Mouse (Mus musculus) ZHBTc4 (cell line): ENCODE results near the gene Mfsd4b5.
"Not testable (repeated sequence)": the region's sequence is repeated elsewhere in the genome, so short reads cannot be mapped to it uniquely, and the experiment has no call there.

Experiments
- DNase-seq: peaks from one replicate; pipeline ENCODE4 v3.0.0-alpha.2; 2011; ENCODE audit warnings: low read depth, low spot score

Gene Mfsd4b5

DNA sequence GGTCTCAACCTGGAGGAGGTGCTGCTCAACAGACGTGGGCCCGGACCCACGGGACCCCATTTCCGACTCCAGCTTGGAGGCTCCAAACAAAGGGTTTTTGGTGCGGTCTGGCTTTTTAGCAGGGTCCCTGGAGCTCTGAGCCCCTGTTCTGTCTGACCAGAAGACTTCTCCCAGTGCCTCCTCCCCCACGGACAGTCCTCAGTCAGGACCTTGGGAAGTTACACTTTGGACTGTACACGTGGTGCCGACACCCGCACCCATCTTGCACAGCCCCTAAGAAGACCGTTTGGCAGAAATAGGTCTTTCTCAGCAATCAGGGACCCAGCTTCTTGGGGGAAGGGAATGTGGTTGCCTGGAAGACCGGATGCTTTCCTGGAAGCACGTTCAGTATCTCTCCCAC, at the start of gene Mfsd4b5:
Gene Mfsd4b5, minus strand, starts transcription at position 181 of the 400 bp plus-strand sequence.
- no peak for DNase-seq

- no peak for DNase-seq
Observed at GRCm38 (mm10) chr10:40034956-40035355, 48.5 kb upstream of the Mfsd4b5 start.

DNA sequence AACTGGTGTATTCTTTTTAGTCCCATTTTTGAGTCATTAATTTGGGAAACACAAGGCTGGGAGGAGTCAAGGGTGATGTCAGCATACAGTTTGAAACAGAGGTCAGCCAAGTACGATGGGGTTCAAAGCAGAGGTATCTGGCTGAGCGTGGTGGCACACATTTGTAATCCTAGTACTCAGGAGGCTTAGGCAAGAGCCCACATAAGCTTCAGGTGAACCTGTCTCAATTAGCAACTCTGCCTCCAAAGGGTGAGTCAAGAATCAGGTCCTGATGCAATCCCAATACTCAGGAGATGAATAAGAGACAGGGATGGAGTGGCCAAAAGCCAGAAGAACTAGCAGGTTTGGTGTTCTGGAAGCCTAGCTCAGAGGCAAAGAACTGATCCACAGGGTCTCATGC, 46.5 kb upstream of the Mfsd4b5 start:
- DNase-seq, result no peak

DNA sequence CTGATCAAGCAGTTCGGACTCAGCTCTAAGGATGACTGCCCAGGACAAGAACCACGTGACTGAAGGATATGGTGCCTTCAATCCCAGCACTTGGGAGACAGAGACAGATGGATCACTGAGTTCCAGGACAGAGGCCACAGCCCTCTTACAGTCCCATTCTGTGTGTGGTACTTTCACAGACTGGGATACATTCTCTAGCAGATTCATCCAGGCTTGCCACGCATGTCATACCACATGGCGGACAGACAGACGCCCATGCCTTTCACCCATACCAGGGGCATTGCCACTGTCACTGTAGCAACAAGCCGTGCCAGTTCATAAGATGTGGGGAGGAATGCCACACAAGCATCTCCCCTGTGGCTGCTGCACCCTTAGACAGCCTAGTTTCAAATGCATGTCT, 44.3 kb upstream of the Mfsd4b5 start:
- no peak for DNase-seq

- DNase-seq, result no peak
Observed at GRCm38 (mm10) chr10:40029610-40030009, 43.2 kb upstream of the Mfsd4b5 start.

GRCm38 (mm10) chr10:40028091-40028490, 41.6 kb upstream of the Mfsd4b5 start:
- DNase-seq, result no peak

DNA sequence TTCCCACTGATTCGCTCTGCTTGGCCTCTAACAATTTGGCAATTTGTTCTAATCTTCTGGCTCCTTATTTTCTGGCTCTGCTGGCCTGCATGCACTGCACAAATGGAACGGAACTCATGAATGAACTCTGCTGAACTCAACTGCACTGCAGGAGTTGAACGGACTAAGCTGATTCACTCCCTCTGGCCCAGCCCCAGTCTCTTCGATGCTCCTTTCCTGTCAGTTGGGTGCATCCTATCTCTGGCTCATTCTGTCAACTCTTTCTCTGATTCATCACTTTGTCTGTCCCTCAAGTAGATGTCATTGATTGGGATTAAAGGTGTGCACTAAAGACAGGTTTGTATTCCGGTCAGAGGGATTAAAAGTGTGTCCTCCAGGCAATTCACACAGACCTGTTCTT, 40.1 kb upstream of the Mfsd4b5 start:
- DNase-seq, result no peak

GRCm38 (mm10) chr10:40025560-40025959, 39.1 kb upstream of the Mfsd4b5 start:
- DNase-seq, result no peak

- DNase-seq, result peak; percentile 87
Observed at GRCm38 (mm10) chr10:40024554-40025428, 38.3 kb upstream of the Mfsd4b5 start, which contains the start of gene Mfsd4b1. TSS of gene Mfsd4b1 (minus strand) at chr10:40025268.

DNA sequence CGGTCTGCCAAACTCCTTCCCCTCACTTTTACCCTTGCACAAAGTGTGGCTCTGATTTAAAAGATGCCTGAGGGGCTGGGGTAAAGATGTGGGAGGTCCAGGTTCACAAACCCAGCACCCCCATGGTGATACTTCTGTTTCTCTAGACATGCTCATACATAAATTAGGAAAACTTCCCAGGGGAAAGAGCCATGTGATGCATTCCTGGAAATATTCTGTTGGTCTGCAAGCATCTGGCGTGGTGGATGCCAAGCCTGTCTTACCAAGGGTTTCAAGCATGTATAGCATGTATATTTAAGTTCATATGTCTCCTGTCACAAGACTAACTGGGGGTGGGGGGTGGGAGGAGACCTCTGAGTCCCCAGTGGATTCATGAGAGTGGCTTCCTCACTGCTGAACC, 34.0 kb upstream of the Mfsd4b5 start:
- no peak for DNase-seq

- DNase-seq, result no peak
Observed at GRCm38 (mm10) chr10:40019492-40019891, 33.0 kb upstream of the Mfsd4b5 start.

DNA sequence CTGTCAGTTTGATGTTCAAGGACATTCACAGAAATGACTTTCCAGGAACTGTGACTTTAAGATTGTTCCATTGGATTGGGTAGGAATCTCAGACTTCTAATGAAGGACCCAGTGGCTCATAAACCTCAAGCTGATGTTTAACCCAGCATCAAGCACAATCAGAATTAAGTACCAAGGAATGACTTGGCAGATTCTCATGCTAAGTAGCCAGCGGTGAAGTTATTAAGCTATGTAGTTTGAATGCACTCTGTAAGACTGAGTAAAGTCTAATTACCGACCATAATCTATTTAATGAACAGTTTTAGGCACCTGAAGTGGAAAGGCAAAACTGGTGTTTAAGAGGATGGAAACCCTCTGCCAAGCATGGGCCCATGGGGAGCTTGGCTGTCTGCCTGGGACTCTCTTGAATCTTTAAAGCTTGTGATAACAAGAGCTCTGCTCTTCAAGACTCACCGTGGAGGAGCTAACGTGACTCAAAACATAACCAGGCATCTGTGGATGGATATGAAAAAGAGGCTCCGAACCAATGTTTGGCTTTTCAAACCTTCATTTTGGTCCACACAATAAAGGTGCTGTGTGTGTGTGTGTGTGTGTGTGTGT, 31.9 kb upstream of the Mfsd4b5 start:
- no peak for DNase-seq

DNA sequence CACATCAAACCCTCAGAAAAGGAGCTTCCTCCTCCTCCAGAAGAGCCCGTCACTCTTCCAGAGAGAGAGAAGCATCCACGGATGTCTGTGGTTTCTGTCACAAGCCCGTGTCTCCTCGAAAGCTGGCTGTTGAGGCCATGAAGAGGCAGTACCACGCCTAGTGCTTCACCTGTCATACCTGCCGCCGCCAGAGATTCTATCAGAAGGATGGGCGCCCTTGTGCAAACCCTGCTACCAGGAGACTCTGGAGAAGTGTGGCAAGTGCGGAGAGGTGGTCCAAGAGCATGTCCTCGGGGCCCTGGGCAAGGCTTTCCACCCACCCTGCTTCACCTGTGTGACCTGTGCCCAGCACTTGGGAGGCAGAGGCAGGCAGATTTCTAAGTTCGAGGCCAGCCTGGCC, 23.1 kb upstream of the Mfsd4b5 start:
- DNase-seq, result no peak

GRCm38 (mm10) chr10:40008847-40009246, 22.4 kb upstream of the Mfsd4b5 start:
- not testable (repeated sequence) for DNase-seq

GRCm38 (mm10) chr10:40007953-40008352, 21.5 kb upstream of the Mfsd4b5 start:
- DNase-seq, result no peak

DNA sequence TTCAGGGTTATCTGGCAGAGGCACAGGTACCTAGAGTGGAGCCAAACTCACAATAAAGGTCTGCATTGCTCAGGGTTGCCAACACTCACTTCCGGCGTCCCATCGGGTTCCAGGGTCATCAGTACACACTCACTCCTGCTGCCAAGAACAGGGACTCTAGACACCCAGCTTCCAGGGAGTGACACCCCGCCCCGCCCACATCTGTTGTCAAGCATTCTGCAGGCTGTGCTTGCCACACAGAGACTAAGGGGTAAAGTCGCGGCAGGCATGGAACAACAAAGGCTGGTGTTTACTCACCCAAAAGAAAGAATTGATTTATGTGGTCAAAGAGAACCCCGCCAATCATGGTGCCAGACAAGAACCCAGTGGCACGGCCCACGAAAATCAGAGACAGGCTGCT, 20.5 kb upstream of the Mfsd4b5 start:
- peak; percentile 50 for DNase-seq

DNA sequence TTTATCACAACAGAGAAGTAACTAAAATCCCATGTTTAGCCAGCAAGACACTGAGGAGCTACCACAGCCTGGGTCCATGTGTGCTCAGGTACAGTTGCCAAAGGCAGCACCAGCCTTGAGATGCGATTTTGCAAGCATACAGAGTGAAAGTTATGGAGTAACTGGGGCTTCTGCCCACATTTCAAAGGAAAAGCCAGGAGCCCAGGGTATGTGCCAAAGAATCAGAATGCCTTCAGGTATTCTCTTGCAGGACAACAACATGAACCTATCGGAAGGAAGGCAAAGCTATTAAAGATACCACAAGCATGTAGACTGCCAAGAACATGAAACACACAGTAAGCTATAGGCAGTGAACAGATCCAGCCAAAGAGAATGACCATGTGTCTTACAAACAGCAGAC, 14.3 kb upstream of the Mfsd4b5 start:
- DNase-seq, result no peak

DNA sequence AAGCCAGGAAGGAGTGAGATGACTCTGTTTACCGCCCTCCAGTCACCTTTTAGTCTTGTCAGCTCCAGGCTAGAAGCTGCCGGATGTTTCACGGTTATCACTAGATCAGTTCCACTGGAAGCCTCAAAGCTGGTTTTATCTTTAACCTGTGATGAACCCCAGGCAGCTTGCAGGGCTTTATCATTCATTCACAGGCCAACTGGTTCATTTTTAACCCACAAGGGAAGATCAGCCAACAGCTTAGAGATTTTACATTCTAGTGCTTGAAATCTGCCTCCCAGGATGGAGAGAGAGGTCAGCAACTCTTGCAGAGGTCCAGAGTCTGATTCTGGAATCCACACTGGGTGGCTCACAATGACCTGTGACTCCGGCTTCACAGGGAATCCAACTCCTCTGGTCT, 4.7 kb upstream of the Mfsd4b5 start:
- no peak for DNase-seq

DNA sequence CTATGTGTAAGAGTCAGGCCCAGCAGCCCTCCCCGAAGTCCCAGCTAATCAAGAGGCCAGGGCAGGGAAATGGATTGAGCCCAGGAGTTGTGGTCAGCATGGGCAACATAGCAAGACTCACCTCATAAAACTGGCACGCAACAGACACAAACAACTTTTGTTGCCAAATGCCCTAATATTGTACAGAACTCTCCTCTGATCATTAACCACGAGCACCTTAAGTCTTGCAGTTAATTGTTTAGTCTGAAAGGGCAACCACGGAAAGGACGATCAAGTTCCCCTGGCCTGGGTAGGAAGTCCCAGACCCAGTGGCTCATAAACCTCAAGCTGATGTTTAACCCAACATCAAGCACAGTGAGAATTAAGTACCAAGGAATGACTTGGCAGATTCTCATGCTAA, 3.8 kb downstream of the Mfsd4b5 start:
- DNase-seq, result no peak

DNA sequence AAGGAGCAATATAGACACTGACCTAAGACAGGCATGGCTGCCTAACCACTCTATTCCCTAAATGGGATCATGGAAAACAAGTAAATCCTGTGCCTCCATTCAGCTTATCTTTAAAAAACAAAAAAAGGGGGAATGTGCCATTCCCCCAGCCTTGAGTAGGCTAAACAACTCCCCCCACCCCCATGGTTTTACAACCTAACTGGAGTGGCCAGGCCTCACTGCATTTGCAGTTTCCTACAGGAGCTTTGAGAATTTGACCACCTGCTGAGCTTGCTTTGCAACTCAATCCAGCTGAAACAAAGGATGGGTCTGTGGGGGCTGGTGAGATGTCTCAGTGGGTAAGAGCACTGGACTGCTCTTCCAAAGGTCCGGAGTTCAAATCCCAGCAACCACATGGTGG, 8.2 kb downstream of the Mfsd4b5 start:
- DNase-seq, result peak; percentile 54

- no peak for DNase-seq
Observed at GRCm38 (mm10) chr10:39977346-39977745, 9.1 kb downstream of the Mfsd4b5 start.

GRCm38 (mm10) chr10:39975771-39976170, 10.7 kb downstream of the Mfsd4b5 start:
- DNase-seq, result peak; percentile 82

GRCm38 (mm10) chr10:39974982-39975381, 11.5 kb downstream of the Mfsd4b5 start:
- no peak for DNase-seq
